Mouse (Mus musculus) left cerebral cortex, adult 2 months (tissue): ENCODE results near the gene Mindy1. TPM values are rescaled to one million over a fixed set of nuclear protein-coding genes. Genes with fewer than 3 reads are reported as not detected.
A peak's percentile ranks its signal among the peaks of the same experiment; 100 is the strongest.

ENCODE experiments used
- DNase-seq, 2 experiments: peaks; one replicate each; pipeline ENCODE4 v3.0.0; 2021 to 2022; ENCODE audit warnings: low spot score in 2 of 2, mixed read lengths in 1 of 2; ENCODE audit errors: extremely low spot score in 1 of 2
- H3K27ac ChIP-seq: fragments of 200-600 bp; 2 replicates; pipeline ENCODE4 v1.8.1; 2022
- H3K4me3 ChIP-seq: fragments of 200-600 bp; 2 replicates; pipeline ENCODE4 v1.8.1; 2022
- CTCF ChIP-seq: fragments of 200-600 bp; IDR thresholded peaks from 2 replicates; pipeline ENCODE4 v1.8.1; 2022; ENCODE audit warnings: antibody characterized with exemption, mild to moderate bottlenecking, moderate library complexity
- intact Hi-C: fragments of 180-260 bp; cut with DNase I; formaldehyde crosslinking; loops from one replicate; pipeline ENCODE4 v1.15.1; 2025
- total RNA-seq, 2 experiments: library from RNA; stranded (reverse); gene quantifications; 2 replicates each; pipeline ENCODE4 v1.2.3; 2021

Gene Mindy1
- total RNA-seq, 2 experiments from 2014 or later: 19.9 to 21.5 TPM

DNA sequence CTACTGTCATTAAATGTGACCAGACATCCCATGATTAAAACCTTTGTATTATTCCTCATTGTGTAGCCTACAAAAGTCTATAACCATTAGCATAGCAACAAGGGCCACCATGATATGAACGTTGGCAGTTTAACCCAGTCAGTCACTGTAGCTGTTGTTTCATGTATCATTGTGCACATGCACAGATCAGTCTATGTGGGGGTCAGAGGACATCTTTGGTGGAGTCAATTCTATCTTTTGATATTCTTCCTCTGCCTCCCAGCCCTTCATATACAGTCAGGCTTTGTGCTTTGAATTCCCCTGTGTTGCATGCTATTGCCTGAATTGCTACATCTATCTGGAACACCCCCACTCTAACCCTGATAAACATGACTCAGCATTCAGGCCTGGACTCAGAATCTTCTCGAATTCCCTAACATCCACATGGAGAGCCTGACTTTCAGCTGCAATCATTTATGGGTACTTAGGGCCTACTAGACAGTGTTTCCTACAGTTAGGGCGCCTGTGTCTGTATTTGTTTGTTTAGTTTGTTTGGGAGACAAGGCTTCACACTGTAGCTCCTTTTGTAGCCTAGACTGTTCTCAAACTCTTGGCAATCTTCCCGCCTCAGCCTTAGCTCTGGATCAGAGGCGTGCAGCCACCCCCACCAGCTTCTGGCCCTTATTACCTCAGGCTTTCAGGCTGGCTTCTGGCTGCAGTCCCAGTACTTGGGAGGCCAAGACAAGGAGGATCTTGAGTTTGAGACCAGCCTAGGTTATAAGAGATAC lies 34.5 kb upstream of the Mindy1 start:
- Histone ChIP-seq H3K27ac (no peak overlapping the region), H3K4me3 (no peak overlapping the region)
- DNase-seq: peak; percentile 44
- TF ChIP-seq CTCF: no peak
- intact Hi-C loops: no loop called here

DNA sequence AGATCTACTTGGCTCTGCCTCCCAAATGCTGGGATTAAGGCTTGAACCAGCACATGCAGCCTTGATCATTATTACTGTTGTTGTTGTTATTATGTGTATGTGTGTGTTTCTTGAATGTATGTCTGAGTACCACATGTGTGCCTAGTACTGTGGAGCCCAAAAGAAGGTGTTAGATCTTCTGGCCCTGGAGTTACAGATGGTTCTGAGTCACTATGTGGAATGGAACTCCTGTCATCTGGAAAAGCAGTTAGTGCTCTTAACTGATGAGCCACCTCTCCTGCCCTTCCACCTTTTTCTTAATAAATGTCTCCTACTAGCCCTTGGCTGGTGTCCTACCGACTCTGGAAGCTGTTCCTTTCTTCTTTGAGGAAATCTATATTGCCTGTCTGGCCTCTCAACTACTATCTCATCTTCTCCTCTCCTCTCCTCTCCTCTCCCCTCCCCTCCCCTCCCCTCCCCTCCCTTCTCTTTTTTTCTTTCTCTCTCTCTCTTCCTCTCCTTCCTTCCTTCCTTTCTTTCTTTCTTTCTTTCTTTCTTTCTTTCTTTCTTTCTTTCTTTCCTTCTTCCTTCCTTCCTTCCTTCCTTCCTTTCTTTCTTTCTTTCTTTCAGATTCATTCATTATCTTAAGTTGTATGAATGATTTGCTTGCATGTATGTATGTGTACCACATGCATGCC lies 33.3 kb upstream of the Mindy1 start:
- intact Hi-C loops: no loop called here
- no peak for TF ChIP-seq CTCF
- Histone ChIP-seq H3K27ac (no peak overlapping the region), H3K4me3 (no peak overlapping the region)
- DNase-seq: no peak

DNA sequence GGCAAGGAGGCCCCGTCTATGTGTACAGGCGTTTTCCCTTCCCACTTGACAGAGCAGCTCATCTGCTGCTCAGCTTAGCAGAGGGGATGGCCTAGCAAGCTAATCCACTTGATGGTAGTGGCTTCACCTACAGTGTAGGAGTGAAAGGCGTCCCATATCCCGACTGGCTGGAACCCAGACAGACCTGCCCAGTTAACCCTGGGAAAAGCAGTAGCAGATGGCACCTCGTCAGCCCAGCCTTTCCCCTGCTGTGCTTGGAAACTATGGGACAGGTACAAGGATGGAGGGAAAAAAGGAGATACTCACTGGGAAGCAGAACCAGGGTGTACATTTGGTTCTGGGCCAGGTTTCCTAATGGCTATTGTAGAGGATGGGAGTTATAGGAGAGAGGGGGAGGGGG lies 30.8 kb upstream of the Mindy1 start:
- no peak for DNase-seq
- intact Hi-C loops: no loop called here
- no peak overlapping the region for H3K27ac ChIP-seq
- TF ChIP-seq CTCF: no peak
- no peak overlapping the region for H3K4me3 ChIP-seq

DNA sequence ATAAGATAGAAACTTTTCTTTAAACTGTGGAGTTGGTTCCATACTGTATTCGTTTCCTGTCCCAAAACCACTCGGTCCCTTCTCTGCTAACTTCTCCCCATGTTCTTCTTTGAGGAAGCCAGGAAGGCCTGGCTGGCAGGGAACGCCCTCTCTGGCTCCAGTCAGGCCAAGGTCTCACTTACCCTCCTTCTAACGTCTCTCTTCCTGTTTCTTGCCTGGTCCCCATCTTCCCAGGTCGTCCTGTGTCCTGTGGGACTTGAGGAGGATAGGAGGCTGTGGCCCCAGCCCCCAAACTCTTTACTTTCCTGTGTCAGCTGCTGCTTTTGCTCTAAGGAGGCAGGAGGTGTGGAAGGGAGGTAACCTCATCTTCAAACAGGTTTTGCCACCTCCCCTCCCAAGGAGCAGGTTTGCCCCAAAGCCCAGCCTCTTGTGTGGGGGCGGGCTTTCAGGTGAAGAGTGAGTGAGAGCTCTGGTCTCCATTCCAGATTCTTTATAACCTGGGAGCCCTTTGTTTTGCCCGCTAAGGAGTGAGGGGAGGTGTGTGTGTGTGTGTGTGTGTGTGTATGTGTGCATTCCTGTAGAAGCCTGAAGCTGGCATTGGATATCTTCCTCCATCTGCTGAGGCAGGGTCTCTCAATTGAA lies 30.2 kb upstream of the Mindy1 start, which contains the start of gene Bnipl:
Gene Bnipl, minus strand, starts transcription at position 411 of the 642 bp plus-strand sequence.
- intact Hi-C loops: no loop called here
- Histone ChIP-seq H3K4me3 (no peak within 1 kb of the TSS), H3K27ac (no peak within 1 kb of the TSS)
- no peak for DNase-seq
- no peak for TF ChIP-seq CTCF

DNA sequence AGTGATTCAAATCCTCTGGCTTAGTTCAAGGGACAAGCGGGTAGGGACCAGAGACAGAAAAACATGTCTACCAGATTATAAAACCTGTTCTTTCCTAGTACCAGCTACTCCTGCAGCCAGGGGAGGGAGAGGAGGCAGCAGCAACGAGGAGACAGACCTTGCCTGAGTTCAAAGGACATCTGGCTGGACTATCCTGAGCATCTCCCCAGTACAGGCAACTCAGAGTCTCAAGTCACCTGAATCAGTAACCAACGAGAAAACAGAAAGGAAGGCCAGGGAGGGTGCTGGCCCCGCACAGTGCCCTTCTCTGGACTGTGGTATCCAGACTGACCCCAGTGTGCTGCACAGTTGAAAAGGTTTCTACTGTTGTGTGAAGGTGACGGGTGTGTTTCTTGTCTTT lies 24.2 kb upstream of the Mindy1 start:
- no peak for TF ChIP-seq CTCF
- intact Hi-C loops: no loop called here
- no peak overlapping the region for H3K27ac ChIP-seq
- H3K4me3 ChIP-seq: no peak overlapping the region
- no peak for DNase-seq

DNA sequence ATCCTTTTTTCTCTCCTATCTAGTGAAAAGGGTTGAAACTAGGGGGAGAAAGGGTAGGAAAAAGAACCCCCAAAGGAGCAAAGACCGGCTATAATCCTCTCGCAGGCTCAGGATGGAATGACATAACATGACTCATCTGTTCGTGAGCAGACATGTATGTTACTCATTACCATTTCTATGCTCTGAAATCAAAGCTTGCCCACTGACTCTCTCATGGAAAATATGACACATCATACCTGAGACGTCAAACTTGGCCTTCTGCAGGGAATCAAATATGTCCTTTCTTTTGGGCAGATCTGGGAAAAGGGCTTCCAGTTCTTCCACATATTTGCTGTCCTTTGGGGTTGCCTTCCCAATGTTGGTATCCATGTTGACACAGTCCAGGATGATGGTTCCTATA lies 19.2 kb upstream of the Mindy1 start:
- H3K27ac ChIP-seq: no peak overlapping the region
- no peak for TF ChIP-seq CTCF
- no peak overlapping the region for H3K4me3 ChIP-seq
- intact Hi-C loops: loop anchor here (2.0 to 5.0 kb wide), 2 partner anchors 45 to 119 kb away; partner anchors contain the start of genes Gabpb2 and Tnfaip8l2
- no peak for DNase-seq

DNA sequence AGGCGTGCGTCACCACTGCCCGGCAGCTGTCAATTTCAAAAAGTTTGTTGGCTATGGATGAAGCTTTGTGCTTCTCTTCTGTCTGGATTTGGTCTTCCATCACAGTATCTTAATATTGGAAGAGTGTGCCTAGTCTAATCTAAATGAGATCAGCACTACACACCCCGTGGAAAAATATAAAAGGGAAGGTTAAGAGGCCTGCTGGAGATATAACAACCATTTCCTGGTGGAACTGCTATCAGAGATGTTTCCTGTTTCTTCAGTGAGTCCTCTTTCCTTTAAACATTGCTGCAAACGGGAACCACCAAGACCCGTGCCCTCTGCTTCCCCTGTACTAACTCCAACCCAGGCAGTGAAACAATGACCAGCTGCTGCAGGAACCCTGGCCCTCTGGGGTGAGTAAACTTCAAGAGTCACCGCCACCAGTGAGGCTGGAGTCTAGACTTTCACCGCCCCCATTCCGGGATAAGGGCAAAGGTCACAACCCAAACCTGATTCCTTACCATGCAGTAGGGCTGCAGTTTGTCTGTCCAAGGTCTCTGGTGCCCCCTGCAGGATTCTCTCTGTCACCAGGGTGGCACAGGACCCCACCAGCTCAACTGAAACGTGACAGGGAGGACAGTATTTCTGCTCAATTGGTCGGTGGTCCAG lies 17.9 kb upstream of the Mindy1 start:
- Histone ChIP-seq H3K4me3 (no peak overlapping the region), H3K27ac (no peak overlapping the region)
- TF ChIP-seq CTCF: peak; percentile 69
- DNase-seq: peak; percentile 50 to 60
- intact Hi-C loops: loop anchor here (2.0 to 5.0 kb wide), 2 partner anchors 46 to 120 kb away; partner anchors contain the start of genes Gabpb2 and Tnfaip8l2

DNA sequence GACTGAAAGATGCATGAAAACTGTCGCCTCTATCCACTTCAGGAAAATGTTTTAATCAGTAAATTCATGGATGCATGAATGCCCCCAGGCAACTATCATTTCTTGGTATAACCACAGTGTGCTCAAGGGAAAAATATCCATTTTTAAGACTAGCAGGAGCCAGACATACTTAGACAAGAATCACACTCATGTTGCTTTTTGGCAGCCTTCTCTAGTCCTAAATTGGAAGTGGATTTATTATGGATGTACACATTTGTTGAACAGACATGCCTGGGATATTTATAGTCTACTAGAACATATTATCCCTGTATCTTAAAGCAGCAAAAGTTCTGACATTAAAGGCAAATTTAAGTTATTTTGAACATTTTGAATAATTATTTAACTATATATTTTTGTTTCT lies 16.4 kb upstream of the Mindy1 start:
- intact Hi-C loops: loop anchor here (5.0 kb wide), 2 partner anchors 37 to 47 kb away; partner anchors contain the start of genes Cdc42se1 and Gabpb2
- H3K4me3 ChIP-seq: no peak overlapping the region
- no peak overlapping the region for H3K27ac ChIP-seq
- no peak for DNase-seq
- no peak for TF ChIP-seq CTCF

DNA sequence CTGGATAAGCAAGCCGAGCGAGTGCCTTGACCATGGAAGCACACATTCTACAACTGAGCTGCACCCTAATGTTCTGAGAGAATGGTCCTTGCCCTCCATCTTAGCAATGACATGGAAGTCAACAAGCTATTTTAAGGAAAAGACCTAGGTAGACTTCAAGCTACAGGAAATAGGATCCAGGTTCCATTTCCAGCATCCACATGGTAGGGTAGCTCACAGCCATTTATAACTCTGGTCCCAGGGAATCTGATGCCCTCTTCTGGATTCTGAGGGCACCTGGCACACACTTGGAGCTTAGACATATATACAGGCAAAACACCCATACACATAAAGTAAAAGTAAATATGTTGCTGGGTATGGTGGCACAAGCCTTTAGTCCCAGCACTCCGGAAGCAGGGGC lies 15.1 kb upstream of the Mindy1 start:
- Histone ChIP-seq H3K4me3 (no peak overlapping the region), H3K27ac (no peak overlapping the region)
- no peak for TF ChIP-seq CTCF
- intact Hi-C loops: loop anchor here (5.0 kb wide), 1 partner anchor 39 kb away; the partner anchor contains the start of gene Cdc42se1
- DNase-seq: no peak

DNA sequence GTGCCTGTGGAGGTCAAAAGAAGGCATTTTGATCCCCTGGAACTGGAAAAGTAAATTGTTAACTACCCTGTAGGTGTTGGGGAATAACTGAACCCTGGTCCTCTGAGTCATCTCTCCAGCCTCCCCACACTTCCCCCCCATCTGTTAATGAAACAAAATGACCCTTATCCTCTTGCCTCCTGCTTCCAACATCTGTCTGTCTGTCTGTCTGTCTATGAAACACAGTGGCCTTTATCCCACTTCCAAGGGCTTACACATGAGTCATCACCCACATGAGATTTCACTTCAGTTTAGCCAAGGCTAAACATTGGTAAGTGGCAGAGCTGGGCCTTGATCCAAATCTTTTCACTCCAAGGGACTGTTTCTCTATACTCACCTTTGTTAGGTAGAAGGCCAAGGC lies 13.3 kb upstream of the Mindy1 start:
- Histone ChIP-seq H3K27ac (no peak overlapping the region), H3K4me3 (no peak overlapping the region)
- intact Hi-C loops: loop anchor here (5.0 kb wide), 1 partner anchor 41 kb away; the partner anchor contains the start of gene Cdc42se1
- DNase-seq: no peak
- no peak for TF ChIP-seq CTCF

DNA sequence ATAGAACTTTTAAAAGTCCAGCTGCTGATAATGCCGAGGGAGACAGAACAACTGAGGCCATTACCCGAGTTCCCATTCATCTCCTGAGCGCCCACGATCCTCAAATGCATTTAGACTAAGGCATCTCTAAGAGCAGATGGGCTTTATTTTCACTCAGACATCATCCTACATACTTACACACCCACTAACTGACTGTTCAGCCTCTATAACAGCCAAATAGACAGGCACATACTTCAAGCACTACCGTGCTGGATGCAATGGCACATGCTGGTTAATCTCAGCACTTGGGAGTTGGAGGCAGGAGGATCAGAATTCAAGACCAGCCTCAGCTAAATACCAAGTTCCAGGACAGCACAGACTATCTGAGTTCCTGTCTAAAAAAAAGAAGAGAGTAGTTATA lies 11.4 kb upstream of the Mindy1 start:
- H3K4me3 ChIP-seq: no peak overlapping the region
- TF ChIP-seq CTCF: no peak
- H3K27ac ChIP-seq: no peak overlapping the region
- intact Hi-C loops: loop anchor here (5.0 kb wide), 2 partner anchors 42 to 958 kb away; partner anchors contain the start of gene Cdc42se1
- peak in 1 of 2 experiments; percentile 16 for DNase-seq
